Mouse (Mus musculus) frontal cortex, adult (tissue): ENCODE measurements at regions not wholly inside any gene's neighbourhood (a gene's known extent, or its start where the extent isn't known, plus 50 kb on each side); places are given as distances from the start of the nearest gene placed in this dataset.

Experiments
- ATAC-seq: cut with Nextera tagmentation; 2 replicates; pipeline ENCODE4 v1.9.2; 2017; ENCODE audit warnings: mild to moderate bottlenecking, moderate library complexity, mixed read lengths; ENCODE audit not compliant: low TSS enrichment

DNA sequence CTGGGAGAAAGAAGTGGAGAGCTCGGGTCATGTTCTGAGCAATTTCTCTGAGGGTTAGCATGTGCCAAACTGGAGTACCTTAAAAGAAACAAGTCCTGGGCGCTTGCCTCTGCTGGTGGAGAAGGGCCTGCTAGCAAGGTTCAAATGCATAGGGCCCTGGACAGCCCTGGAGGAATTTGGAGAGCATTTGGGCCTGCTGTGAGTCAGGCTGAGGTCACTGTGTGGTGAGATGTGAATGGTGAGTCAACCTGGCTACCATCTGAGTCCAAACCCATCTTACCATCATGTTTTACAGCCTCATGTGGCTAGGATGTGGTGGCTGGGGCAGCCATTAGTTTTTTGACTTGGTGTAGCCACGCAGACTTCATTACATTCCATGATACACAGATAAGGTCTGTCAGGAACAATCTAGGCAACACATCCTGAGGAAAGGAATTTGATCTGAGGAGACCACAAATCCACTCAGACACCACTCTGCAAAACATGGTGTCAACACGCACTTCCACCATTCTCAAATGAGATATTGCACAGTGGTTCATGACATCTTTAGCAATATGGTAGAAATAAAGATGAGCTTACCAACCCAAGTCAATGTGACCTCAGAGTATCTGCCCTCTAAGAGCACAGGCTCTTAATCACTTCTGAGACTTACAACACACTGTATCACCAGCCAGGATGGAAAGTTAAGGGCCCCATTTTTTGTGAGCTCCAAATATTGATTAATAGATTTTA is 83.1 kb downstream of the Thbs2 start:
- no peak for ATAC-seq

DNA sequence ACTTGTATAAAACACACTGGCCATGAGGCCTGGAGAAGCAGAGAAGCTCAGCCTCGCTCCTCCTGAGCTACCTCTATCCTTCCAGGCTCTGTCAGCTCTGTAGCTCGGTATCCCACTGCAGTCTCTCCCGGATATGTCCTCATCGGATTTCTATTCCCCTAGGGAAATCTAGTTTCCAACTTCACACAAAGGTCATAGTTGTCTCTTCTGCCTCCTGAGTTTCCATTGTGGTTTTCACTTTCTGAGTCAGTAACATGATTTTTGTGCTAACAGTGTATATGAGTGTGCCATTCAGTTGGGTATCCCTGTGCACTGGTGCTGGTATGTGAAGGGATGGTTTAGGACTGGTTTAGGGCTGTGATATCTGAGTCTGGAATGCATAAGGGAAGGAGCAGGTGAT is 85.2 kb downstream of the Thbs2 start:
- ATAC-seq = no peak

DNA sequence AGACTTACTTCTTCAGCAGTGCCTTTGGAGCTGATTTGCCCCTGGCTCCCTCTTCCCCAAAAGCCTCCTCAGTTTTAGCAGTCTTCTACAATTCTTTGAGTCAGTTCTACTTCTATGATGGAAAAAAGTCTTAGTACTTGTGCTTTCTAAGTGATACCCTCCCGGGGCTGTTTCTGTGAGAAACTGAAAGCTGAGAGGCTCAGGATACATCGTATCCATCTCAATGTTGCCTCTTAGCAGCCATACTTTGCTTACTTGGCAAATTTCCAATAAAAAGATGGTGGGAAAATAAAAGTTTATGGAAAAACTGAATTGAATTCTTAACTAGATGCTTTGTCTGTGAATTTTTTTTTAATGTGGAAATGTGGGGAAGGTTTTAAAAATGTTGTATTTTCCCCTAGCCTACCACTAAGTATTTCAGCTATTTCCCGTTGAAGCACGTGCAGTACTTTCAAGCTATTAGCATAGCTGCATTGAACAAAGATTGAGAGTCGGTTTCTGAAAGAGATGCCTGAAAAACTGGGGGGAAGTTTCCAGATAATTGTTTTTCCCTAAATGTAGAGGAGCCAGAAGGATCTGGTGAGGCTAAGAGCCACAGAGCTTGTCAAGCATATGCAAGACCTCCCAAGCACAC is 87.6 kb downstream of the Thbs2 start:
- no peak for ATAC-seq

DNA sequence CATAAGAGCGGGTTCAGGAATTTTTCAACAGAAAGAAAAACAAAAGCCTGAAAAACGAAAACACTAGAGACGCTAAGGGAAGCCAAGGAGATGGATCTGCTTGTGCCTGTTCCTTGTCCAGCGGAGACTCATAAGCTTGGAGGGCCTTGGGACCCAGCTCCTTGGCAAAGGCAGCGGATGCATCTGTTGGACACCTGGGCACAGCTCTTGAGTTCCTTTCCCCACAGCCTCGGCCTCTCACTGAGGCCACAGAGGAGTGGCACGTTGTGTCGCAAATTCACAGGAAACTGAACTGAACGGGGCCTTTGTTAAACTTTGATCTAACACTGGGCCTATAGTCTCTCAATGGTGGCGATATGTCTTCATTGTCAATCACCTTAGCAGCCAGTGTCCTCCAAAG is 94.4 kb downstream of the Thbs2 start:
- ATAC-seq = no peak

DNA sequence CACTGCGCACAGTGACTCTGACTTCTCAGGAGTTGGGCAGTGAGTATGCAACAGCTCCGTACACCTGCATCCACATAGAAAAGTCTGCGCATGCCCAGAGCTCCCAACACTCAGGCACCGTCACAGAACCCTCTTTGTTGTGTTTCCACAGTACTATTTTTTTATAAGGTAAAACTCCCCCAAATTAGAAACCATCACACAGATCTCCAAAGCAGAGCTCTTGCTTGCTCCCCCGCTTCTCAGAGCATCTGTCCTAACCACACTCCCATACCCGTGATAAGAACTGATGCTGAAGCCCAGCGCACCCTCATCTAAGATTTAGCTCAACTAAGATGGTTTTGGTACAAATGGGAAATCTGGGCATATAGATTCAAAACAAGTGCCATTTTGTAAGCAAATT is 97.6 kb downstream of the Thbs2 start:
- peak; percentile 70 for ATAC-seq

DNA sequence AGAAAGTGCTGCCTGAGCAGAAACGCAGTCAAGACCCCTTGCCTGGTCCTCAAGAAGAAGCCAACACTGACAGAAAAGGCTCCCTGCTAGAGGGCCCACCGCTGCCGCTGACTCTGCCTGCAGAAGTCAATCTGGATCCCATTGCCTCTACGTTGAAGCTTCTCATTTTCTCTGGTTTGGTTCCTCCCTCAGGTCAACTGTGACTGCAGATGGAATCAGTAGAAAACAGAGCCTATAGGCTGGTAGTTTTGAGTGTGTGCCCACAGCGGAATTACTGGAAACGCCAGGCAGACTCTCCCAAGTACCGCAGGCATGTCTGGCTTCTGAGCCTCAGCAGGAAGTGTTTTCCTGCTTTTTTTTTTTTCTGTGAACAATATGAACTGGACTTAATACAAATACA is 98.5 kb downstream of the Thbs2 start:
- ATAC-seq = no peak

DNA sequence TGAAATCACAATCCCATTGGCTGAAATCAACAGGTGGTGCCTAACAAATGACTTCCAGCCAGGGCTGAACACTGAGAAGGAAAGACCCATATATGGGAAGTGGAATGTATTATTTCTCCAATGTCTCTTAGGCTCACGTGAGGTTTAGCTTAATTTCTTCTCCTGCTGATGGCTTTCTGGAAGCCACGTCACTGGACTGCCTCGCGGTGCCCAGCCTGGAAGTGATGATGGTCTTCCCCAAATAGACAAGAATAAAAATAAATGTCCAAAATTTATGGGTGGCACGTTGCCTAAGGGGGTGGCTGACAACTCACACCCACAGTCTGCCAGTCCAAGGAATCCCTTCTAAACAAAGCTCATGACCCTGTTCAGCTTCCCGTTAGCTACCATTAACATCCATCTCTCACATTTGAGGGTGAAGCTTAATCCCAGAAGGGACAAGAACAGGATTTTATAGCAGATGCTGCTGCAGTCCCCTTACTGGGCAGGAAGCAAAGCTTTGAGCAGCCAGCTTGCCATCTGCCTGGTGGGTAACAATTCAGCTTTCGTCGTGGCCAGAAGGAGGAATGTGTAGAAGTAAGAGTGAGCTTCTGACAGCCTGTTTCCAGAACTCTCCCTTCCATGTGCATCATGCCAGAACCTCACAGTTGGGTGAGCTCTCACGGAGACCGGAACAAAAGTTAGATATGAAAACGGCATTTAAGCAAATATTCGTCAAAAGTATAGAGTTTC is 105.8 kb downstream of the Thbs2 start:
- ATAC-seq = peak; percentile 74

DNA sequence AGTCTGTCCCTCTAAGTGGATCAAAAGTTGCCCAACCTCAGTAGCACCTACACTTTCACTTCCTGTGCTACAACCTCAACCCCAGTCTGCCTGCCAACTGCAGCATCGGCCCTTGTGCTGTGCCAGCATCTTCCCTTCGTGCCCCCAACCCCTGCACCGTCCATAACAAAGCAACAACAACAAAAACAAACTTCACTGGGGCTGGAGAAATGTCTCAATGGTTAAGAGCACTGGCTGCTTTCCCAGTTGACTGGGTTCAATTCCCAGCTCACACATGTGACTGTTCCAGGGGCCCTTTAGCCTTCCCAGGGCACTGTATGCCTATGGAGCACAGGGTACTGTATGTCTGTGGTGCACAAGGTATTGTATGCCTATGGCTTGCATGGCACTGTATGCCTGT is 114.4 kb downstream of the Thbs2 start:
- no peak for ATAC-seq

DNA sequence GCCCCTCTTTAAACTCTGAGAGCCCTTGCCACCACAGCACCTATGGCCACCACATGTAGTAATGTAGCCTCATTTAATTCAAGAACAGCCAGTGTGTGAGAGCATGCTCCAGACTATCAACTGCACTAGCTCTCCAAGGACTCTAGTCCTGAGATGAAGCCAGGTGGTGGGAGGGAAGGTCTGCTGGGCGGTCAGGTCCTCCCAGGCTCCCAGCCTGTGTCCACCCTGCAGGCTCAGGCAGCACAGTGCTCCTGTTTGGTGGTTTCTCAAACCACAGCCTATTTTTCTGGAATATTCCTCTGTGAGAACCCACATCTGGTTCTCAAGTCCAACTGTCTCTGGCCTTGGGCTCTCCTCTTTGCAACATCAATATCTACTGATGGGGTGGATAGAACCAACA is 115.3 kb downstream of the Thbs2 start:
- ATAC-seq = no peak

DNA sequence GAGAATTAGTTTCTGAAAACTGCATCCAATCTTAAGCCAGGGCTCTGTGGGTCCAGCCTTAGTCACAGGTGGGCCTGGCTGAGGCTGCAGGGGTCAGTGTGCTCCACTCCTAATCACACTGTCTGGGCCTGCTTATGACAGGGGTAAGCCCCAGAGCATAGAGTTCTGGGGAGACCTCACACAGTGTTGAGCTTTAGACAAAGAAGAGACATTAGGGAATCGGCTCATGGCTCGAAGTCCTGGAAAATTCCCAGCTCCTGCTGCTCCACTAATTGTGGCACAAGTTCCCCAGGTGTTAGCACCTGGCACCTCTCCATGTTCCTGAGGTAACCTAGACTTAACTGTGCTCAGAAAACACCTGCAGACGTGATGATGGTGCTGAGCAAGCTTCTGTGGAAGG is 115.8 kb downstream of the Thbs2 start:
- ATAC-seq = no peak

DNA sequence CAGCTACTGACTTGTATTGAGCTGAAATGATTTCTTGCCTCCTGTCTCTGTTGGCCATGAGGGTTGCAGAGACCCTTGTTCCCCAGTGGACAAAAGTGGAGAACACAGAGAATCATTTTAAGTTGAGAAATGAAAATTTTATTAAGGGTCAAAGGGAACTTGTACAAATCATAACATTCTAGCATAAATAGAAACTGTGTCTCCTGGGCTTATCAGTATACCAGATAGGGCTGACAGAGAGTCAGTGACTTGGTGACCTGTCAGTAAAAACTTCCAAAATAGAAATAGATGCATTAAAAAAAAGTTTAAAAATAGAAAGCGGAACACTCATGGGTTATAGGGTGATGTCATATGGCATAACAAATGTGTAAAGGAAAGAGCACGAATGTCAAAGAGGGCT is 117.9 kb downstream of the Thbs2 start:
- ATAC-seq = no peak

DNA sequence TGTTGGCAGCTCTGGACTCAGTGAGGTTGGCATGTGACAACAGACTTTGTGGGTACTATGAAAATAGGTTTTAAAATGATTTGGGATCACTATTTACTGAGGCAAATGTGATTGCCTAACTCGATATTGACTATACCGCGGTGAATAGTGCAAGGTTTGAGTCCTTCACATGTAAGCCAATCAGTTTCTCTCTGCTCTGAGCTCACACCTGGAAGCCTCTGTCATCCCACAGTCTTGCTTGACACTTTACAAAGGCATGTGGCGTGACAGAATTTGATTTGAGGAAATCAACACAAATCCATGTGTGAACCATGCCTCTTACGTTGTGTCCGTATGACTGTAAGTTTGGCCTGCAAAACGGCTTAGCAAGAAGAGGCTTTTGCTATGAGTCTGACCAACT is 122.9 kb downstream of the Thbs2 start:
- no peak for ATAC-seq

DNA sequence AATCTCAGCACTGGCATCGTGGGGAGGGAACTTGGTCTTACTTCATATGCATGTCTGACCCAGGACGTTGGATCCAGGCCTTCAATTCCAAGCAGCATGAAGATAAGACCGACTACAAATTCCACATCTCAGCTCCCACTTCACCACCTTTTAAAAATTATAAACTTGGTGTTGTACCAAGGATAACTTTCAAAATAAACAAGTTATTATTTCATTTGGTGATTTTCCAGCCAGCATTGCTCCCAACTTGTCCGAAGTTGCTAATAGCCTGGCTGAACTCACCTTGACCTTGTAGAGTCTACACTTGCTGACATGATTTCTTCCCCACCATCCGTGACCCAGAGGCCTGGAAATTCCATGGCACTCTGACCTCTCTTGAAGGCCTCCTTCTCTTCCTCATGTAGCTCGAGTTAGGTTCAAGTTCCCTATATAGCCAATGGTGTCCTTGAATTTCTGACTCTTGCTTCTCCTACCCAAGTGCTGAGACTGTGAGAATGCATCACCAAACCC is 123.7 kb downstream of the Thbs2 start:
- no peak for ATAC-seq

DNA sequence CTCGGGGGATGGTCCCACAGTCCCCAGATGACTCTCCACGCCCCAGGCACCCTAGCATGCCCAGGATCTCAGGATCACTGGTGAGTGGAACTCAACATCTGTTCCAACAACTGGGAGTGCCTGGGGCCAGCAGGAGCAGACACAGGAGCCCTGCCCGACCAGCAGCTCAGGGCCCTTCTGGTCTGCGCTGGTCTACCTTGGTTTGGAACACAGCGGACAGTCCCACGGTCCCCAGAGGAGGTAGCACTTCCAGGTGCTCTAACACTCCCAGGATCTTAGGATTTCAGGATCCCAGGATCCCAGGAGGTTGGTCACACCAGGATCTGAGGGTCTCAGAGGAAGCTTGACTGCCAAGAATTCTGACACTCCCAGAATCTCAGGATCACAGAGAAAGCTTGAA is 131.8 kb downstream of the Thbs2 start:
- no peak for ATAC-seq

DNA sequence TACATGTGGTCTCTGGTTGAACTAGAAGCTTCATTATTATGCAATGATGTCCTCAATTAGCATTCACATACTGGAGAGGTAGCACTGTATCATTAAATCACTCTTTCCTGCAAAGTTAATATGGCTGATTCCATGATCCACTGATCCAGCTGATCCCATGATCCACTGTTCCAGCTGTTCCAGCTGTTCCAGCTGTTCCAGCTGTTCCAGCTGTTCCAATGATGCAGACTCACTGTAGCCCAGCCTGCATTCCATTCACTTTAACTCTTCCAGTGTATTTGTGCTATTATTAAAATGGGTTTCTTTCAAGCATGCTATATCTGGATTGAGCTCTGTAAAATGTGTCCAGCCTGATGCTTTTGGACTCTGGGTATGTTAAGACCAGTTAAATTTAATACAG is 136.8 kb downstream of the Thbs2 start:
- ATAC-seq = no peak

DNA sequence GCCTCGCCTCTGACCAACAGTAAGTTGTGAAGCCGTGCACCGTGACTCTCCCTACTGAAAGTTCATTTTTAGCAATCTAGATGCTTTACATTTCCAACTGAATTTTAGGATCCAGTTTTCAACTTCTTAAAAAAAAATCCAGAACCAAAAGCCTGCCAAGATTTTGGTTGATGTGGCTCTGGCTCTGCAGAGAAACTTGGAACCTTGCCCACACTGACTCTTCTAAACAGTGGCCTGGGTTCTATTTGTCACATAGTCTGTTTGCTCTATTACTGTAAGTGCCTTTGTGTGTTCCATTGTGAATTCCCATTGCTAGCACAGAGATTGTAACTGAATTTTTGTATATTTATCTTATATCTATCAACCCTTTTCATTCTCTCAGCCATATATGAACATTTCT is 140.8 kb downstream of the Thbs2 start:
- peak; percentile 34; the same call in 1 of the 2 replicates for ATAC-seq

DNA sequence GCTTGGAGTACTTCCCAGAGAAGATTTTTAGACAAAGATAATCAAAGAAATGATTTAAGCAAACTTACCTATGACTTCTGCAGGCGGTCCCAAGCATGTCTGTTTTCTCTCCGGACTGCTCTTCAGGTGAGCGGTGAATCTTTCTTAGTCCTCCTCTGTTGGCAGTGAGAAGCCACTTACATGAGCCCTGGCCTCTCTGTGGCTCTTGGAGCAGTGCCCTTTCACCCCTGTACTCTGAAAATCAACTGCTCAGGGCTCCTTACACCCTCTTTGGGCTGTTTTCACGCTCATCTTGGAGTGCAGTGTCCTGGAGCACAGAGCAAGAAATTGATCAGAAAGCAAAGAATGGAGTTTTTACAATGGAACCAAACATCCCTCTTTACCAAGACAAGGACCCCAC is 142.0 kb downstream of the Thbs2 start:
- no peak for ATAC-seq

DNA sequence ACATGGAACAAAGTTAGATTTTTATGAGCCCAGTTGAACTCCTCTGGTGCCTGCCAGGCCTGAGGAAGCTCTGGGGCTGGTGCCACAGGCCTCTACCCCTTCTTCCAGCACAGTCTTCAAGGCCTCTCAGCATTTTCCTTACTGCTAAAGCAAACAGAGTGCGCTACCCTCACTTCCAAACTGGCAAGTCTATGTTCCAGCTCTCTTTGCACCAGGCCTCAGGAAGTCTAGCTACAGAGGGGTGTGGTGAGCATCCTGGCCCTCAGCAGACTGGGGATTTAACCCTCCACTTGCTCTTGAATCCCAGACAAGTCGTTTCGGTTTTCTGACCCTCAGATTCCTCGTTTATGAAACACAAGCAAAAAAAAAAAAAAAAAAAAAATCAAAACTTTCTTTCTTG is 142.4 kb downstream of the Thbs2 start:
- no peak for ATAC-seq

DNA sequence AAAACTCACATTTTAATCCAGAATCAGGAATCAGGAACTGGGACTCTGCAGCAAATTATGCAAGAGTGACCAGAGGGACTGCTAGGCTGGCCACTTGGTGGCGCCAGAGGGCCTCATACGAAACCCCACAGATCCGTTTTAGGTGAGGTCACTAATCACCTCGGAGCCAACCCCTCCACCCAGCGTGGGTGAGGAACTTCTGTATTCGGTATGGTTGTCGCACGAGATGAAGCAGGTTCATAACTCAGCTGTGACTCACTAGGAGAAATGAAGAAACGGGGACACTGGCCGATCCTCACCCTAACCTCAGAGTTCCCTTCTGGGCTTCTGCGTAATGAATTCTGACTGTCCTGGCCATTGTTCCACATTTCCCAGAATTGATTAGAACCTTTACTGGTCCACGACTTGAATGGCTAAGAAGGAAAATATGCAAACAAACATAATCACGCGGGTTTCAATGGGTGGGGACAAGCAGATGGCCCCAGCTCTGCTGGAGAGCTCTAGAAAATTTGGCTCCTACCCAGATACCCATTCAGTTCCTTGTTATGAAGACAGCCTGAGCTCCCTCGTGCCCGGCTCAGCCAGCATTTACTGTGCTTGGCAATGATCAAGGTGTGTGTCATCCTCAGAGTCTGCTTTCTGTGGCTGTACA is 148.1 kb downstream of the Thbs2 start:
- ATAC-seq = peak; percentile 82

DNA sequence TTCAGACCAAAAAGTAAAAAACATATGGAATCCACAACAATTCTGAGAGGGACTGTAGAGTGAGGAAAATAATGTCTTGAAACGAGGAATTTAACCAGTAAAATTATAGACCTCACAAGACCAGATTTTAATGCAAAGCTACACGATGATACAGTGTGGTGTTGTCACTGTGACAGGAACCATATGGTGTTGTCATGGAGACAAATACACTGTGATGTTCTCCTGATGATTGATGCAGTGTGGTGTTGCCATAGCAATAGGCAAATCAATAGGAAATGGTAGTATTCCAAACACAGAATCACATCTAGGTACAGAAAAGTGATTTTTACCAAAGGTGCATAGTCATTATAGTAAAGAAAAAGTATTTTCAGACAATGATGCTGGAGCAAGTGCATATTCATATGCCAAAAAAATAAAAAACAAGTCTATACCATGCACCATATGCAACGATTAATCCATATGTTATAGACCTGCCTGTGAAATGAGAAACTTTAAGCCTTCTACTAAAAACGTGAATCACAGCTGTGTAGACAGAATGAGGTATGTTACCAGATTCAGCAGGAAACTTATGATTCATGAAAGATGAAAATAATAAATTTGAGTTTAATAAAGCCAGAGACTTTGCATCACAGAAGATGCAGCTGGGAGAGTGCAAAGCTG is 149.6 kb downstream of the Thbs2 start:
- ATAC-seq = no peak; the same call in 1 of the 2 replicates

DNA sequence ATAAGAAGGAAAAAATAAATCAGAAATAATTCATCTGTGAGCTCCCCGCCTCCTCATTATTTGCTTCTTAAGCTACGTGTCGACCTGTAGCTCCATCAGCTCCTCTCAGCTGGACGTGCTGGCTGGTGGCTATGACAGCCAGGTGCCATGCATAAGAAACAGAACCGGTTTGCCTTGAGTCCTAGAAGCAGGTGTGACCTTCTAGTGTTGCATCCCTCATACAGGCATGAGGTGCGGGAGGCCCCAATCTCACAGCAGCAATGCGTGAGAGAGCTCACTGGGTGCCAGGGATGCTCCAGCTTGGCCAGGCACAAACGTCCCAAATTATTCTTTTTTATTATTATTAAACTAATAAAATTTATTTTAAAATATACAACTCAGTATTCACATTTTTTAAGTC is 153.0 kb downstream of the Thbs2 start:
- ATAC-seq = no peak
